Mouse (Mus musculus) hindbrain, embryonic 11.5 days (tissue): ENCODE measurements around the gene Aldh3b1. TPM values are rescaled to one million over a fixed set of nuclear protein-coding genes. Genes with fewer than 3 reads are reported as not detected.

Source experiments
- ATAC-seq: fragments of 200-750 bp; cut with Nextera tagmentation; 2 replicates; pipeline ENCODE4 v1.8.0; 2017; ENCODE audit warnings: mild to moderate bottlenecking, moderate TSS enrichment, moderate library complexity; ENCODE audit not compliant: low FRiP score
- DNase-seq: peaks from one replicate; pipeline ENCODE4 v3.0.0-alpha.2; 2015; ENCODE audit warnings: low spot score
- H3K27ac ChIP-seq: fragments of 300-500 bp; sonication (generic); 2 replicates; pipeline ENCODE4 v1.5.1; 2014; ENCODE audit warnings: mild to moderate bottlenecking, low read depth, low read length
- H3K27me3 ChIP-seq: fragments of 300-500 bp; sonication (generic); 2 replicates; pipeline ENCODE4 v1.6.1; 2014; ENCODE audit warnings: mild to moderate bottlenecking, low read length, moderate library complexity, mixed read lengths; ENCODE audit not compliant: control insufficient read depth, insufficient read depth
- H3K36me3 ChIP-seq: fragments of 300-500 bp; sonication (generic); 2 replicates; pipeline ENCODE4 v1.6.1; 2014; ENCODE audit warnings: mild to moderate bottlenecking, low read length, moderate library complexity, mixed read lengths; ENCODE audit not compliant: control insufficient read depth, insufficient read depth
- H3K4me1 ChIP-seq: fragments of 300-500 bp; sonication (generic); replicated peaks from 2 replicates; pipeline ENCODE4 v1.6.1; 2014; ENCODE audit warnings: low read length, mixed read lengths; ENCODE audit not compliant: control insufficient read depth, insufficient read depth
- H3K4me2 ChIP-seq: fragments of 300-500 bp; sonication (generic); replicated peaks from 2 replicates; pipeline ENCODE4 v1.6.1; 2014; ENCODE audit warnings: mild to moderate bottlenecking, low read depth, low read length
- H3K4me3 ChIP-seq: fragments of 300-500 bp; sonication (generic); 2 replicates; pipeline ENCODE4 v1.5.1; 2014; ENCODE audit warnings: low read depth, low read length
- H3K9ac ChIP-seq: fragments of 300-500 bp; sonication (generic); 2 replicates; pipeline ENCODE4 v1.6.1; 2014; ENCODE audit warnings: low read depth, low read length
- H3K9me3 ChIP-seq: fragments of 300-500 bp; sonication (generic); 2 replicates; pipeline ENCODE4 v1.6.1; 2016; ENCODE audit warnings: low read length; ENCODE audit not compliant: control insufficient read depth
- WGBS: fragments of 180-500 bp; shearing (Covaris S2); extraction: QIAGEN DNeasy Blood & Tissue Kit; methylation state at CpG from one replicate; pipeline ENCODE4 v1.1.7; 2014; 5-methylcytosine and 5-hydroxymethylcytosine counted together
- polyA plus RNA-seq: library from polyadenylated mRNA; unstranded; fragments of >200 nt; fragmentation: Nextera tagmentation; extraction: Ambion mirVana; gene quantifications from 2 replicates; pipeline ENCODE4 v1.2.1, GENCODE M21; 2014

Gene Aldh3b1
- polyA plus RNA-seq, 1 experiment from 2014 or later: 0.59 TPM

- under 1% methylated on average over 43 of the region's 43 CpGs for whole genome bisulfite sequencing
- peak; percentile 94 for DNase-seq
- Histone ChIP-seq H3K9ac (peak within 1 kb of the TSS; percentile 67), H3K9me3 (no peaks in the 10 kb centered on the region), H3K4me3 (peak within 1 kb of the TSS; percentile 58), H3K27me3 (no peaks in the 10 kb centered on the region), H3K4me2 (peak within 1 kb of the TSS; percentile 60), H3K36me3 (no peaks in the 10 kb centered on the region), H3K27ac (peak within 1 kb of the TSS; percentile 70), H3K4me1 (peaks cover 10% of the 10 kb centered on the region; the same call in 1 of the 2 replicates)
- peak; percentile 98 for ATAC-seq
These were observed 17.0 kb downstream of the Aldh3b1 start, which contains the start of gene Ndufs8 for GRCm38 (mm10) chr19:3912337-3913204. Gene Ndufs8 (minus strand): TSS chr19:3912774.

GRCm38 (mm10) chr19:3910206-3910605, 19.4 kb downstream of the Aldh3b1 start:
- ATAC-seq: no peak
- DNase-seq: no peak
- no peaks in the 10 kb centered on the region for H3K9me3 ChIP-seq
- no peak overlapping the region for H3K9ac ChIP-seq
- peaks cover 19% of the 10 kb centered on the region for H3K4me1 ChIP-seq
- no peak overlapping the region for H3K4me3 ChIP-seq
- H3K27ac ChIP-seq: no peak overlapping the region
- WGBS: 75% methylated on average over 5 of the region's 5 CpGs
- H3K4me2 ChIP-seq: no peak overlapping the region
- H3K36me3 ChIP-seq: no peaks in the 10 kb centered on the region
- 0 out of 2 replicates have a peak, but pooled peaks cover 2% of the 10 kb centered on the region for H3K27me3 ChIP-seq

GRCm38 (mm10) chr19:3907876-3908660, 21.5 kb downstream of the Aldh3b1 start:
- Histone ChIP-seq H3K27me3 (0 out of 2 replicates have a peak, but pooled peaks cover 2% of the 10 kb centered on the region), H3K9ac (no peak overlapping the region), H3K36me3 (no peaks in the 10 kb centered on the region), H3K27ac (no peak overlapping the region), H3K9me3 (no peaks in the 10 kb centered on the region), H3K4me3 (no peak overlapping the region), H3K4me1 (peaks cover 16% of the 10 kb centered on the region), H3K4me2 (no peak overlapping the region; the same call in 1 of the 2 replicates)
- ATAC-seq (no peak), DNase-seq (no peak)
- WGBS: 83% methylated on average over 7 of the region's 8 CpGs

- Histone ChIP-seq H3K36me3 (no peaks in the 10 kb centered on the region), H3K4me1 (peaks cover 16% of the 10 kb centered on the region), H3K4me3 (peak within 1 kb of the TSS; percentile 38), H3K9me3 (no peaks in the 10 kb centered on the region), H3K9ac (peak within 1 kb of the TSS; percentile 47; the same call in 1 of the 2 replicates), H3K27me3 (0 out of 2 replicates have a peak, but pooled peaks cover 2% of the 10 kb centered on the region), H3K27ac (no peak within 1 kb of the TSS), H3K4me2 (peak within 1 kb of the TSS; percentile 66)
- ATAC-seq: peak; percentile 46; the same call in 1 of the 2 replicates
- DNase-seq: peak; percentile 59
- 8% methylated on average over 36 of the region's 36 CpGs for WGBS
These were observed 22.5 kb downstream of the Aldh3b1 start, which contains the start of gene Tcirg1 for GRCm38 (mm10) chr19:3906795-3907786. Gene Tcirg1 (minus strand): TSS chr19:3907133.

GRCm38 (mm10) chr19:3906326-3906725, 23.3 kb downstream of the Aldh3b1 start:
- H3K4me1 ChIP-seq: peaks cover 9% of the 10 kb centered on the region
- H3K4me2 ChIP-seq: peak overlapping the region; percentile 66
- ATAC-seq (no peak), DNase-seq (no peak)
- peak overlapping the region; percentile 38 for H3K4me3 ChIP-seq
- WGBS: 50% methylated on average over 10 of the region's 10 CpGs
- H3K36me3 ChIP-seq: no peaks in the 10 kb centered on the region
- no peaks in the 10 kb centered on the region for H3K9me3 ChIP-seq
- H3K27me3 ChIP-seq: 0 out of 2 replicates have a peak, but pooled peaks cover 2% of the 10 kb centered on the region
- 0 out of 2 replicates have a peak overlapping the region, but pooled peaks have one; percentile 47 for H3K9ac ChIP-seq
- H3K27ac ChIP-seq: no peak overlapping the region

- Histone ChIP-seq H3K27me3 (0 out of 2 replicates have a peak, but pooled peaks cover 2% of the 10 kb centered on the region), H3K4me2 (0 out of 2 replicates have a peak overlapping the region, but pooled peaks have one; percentile 3), H3K9ac (no peak overlapping the region), H3K27ac (0 out of 2 replicates have a peak overlapping the region, but pooled peaks have one; percentile 39), H3K36me3 (no peaks in the 10 kb centered on the region), H3K9me3 (no peaks in the 10 kb centered on the region), H3K4me1 (peaks cover 9% of the 10 kb centered on the region), H3K4me3 (no peak overlapping the region)
- ATAC-seq (no peak), DNase-seq (peak; percentile 28)
- 53% methylated on average over 6 of the region's 6 CpGs for WGBS
These were observed 24.2 kb downstream of the Aldh3b1 start for GRCm38 (mm10) chr19:3905261-3905969.

- Histone ChIP-seq H3K27me3 (0 out of 2 replicates have a peak, but pooled peaks cover 2% of the 10 kb centered on the region), H3K4me3 (no peak overlapping the region), H3K9me3 (no peaks in the 10 kb centered on the region), H3K4me1 (peaks cover 9% of the 10 kb centered on the region), H3K27ac (no peak overlapping the region), H3K4me2 (no peak overlapping the region), H3K36me3 (no peaks in the 10 kb centered on the region), H3K9ac (no peak overlapping the region)
- WGBS: 66% methylated on average over 10 of the region's 10 CpGs
- no peak for DNase-seq
- ATAC-seq: no peak
These were observed 25.3 kb downstream of the Aldh3b1 start for GRCm38 (mm10) chr19:3904363-3904675.
